Mouse (Mus musculus) hindlimb bud, embryonic 11.5 days (tissue): Measurements from ENCODE around the gene Slc30a9.
A peak's percentile ranks its signal among the peaks of the same experiment; 100 is the strongest.

Source experiments
- DNase-seq: peaks from one replicate; pipeline ENCODE4 v3.0.0-alpha.2; 2012; ENCODE audit warnings: low read depth, low spot score; ENCODE audit errors: extremely low spot score

Slc30a9 gene

DNA sequence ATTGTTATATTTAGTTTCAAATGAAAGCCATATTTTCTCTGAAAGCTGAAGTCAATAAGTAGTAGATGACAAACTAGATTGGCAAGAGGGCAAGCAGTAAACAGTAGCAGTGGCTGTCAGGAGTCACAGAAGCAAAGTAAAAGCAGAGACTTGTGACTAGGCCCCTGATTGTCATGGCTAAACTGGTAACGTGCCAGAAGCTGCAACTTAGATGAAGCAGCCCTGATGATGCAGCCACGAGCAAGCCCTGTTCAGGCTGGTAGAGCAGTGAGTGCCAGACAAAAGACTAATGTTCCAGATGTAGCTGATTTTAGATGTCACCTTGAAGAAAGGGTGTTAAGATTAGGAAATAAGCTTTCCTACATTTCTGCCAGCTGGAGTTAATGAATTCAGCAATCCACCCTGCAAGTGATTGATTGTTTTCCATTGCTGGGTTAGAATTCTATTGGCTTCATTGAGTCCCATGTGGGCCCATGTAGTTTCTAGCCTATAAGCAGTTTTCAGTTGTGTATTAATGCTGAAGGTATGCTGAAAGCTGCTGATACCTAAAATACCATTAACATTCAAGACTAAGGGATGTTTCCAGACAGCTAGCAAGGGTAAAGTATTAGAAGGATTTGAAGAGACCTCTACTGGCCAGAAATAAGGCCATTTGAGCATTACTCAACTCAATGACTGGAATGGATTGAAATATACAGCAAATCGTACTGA lies 5.2 kb downstream of the Slc30a9 start:
- DNase-seq, result no peak

DNA sequence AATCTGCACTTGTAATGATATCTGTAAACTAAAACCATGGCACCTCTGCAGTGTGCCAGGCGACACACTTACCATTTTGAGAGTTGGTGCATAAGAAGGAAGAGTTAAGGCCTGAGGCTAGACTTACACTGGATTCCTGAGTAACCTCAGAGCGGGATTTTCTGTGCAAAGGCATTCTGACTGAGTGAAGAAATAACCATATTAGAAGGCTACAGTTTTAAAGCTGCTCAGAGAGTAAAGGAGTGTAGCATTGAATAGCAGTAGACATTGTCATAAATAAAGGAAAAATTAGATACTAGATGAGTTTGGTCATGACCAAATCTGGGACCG lies 5.7 kb downstream of the Slc30a9 start:
- DNase-seq, result no peak

DNA sequence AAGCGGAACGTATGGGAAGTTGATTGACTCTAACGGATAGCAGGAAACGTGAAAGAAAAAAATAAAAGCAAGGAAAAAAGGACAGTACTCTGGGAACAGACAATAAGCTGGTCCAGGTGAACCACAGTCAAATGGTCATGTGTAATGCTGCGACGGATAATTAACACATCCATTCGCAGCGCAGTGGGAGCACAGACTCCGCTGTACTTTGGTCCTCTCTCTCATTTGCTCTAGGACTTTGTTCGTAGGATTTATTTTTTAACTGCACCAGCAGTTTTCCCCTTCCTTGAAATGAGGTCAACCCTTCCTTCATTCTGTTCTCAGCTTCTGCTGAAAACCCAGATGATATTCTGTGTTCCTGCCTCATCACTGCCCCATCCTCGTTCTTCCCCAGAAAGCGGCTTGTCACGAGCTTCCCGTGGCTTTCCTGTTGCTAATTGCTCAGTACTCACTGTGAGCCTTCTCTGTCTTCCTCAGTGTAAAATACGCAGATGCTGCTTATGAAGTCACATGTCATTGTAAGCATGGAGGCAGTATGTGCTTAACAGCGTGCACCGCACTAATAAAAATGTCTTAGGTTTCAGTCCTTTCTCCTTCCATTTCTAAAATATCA lies 15.0 kb downstream of the Slc30a9 start:
- no peak for DNase-seq

DNA sequence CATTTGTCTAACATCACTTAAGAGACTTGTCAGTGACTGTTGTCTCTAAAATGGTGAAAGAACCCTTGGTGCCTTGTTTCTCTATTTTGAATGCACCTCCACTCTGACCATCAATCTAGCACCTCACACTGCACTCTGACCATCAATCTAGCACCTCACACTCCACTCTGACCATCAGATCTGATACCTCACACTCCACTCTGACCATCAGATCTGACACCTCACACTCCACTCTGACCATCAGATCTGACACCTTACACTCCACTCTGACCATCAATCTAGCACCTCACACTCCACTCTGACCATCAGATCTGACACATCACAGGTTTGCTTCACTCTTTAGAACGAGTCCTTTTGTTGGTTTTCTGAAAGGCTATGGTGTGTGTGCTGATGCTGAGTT lies 17.3 kb downstream of the Slc30a9 start:
- DNase-seq, result no peak

DNA sequence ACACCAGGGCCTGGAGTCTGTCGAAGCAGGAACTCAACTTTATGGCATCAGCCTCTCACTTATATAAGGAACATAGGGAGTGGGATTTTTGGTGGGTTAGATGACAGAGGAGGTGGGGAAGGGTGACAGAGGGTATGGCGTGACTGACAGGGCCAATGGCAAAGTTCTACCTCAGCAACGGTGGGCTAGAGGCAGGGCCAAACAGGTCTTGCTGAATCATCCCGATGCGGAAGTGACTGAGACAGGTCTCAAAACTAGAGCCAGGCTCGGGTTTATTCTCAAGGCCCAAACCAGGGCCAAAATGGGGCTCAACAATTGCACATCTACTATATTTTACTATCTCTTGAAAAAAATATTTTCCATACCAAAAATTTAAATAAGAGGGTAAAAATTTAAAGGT lies 34.1 kb downstream of the Slc30a9 start:
- no peak for DNase-seq

DNA sequence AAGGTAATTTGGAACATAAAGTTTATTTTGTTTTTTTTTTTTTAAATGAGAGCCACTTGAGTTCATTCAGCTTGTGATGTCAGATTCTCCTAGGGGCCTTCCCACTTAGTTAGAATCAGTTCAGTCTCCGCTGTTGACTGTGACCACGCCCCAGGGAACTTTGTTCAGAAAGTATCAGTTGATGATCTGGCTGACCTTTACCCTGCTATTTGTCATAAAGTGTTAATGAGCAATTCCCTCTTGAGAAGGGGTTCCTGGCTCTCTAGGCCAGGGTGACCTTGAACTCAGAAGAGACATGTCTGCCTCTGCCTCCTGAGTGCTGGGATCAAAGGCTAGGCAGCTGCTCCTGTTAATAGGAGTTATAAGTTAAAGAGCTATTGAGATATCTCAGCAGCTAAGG lies 40.3 kb downstream of the Slc30a9 start:
- no peak for DNase-seq

DNA sequence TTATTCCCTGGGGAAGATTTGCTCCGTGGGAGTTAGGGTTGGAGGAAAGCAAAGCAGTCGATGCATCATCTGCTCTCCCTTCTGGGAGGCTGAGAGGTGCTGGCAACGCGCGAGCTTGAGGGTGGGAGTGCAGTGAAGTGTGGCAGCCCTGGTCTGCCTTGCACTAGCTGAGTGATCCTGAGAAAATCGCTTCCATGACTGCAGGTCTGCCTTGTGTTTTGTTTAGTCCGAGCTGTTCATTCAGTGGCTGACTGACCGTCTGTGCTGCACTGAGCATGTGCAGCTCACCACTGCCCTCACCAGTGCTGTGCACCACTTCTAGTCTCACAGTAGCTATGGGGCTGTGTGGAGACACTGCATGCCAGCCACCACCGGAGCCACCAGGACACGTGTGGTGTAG lies 42.2 kb downstream of the Slc30a9 start:
- no peak for DNase-seq

DNA sequence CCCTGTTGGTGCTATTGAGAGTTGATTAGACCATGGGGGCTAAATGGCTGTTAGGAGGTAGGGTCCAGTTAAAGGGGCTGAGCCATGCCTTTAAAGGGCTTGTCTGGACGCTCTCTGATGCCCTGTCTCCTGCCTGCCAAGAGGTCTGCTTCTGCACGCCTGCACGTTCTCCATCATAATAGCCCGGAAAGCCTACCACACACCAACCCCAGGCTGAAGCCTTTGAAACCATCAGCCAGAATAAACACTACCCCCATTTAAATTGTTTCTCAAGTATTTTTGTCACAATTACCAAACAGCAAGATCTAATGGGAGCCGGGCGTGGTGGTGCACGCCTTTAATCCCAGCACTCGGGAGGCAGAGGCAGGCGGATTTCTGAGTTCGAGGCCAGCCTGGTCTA lies 55.6 kb downstream of the Slc30a9 start:
- DNase-seq, result no peak

DNA sequence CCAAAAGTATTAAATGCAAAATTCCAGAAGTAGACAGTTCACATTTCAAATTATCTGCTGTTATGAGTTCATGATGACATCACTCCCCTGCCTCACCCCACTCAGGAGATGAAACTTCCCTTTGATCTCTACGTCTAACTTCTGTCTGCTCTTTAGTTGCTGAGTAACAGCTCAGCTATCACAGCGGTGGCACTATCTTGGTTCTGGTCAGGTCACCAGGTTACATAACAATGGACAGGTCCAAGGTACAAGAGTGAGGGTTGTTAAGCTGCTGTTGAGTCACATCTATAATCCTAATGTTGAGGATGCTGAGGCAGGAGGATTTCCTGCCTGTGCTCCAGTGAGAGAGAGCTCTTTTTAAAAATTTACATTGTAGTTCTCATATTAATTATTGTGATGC lies 56.2 kb downstream of the Slc30a9 start:
- DNase-seq, result no peak

DNA sequence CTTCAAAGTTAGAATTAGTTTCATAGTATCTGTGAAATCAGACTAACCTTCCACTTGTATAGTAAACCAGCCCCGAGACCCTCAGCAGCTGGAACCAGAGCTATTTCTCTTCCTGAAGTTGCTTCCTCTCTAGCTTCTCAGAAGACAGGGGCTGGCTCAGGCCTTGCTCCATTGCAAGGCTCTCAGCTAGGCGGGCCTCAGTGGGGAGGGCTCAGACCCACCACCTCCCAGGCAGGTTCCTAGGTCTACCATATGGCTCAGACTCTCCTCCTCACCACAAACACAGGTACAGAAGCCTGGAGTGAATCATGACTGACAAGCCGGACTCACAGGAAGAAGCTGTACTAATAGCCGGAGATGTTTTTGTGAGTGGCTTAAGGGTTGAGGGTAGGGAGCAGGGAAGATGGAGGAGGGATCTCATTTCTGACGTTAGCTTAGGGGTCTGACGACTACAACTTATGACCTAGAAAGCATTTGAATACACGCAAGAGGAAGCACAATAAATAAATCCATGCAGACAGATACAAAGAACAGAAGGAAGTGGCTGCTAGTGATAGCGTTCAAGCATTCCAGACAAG lies 70.4 kb downstream of the Slc30a9 start:
- no peak for DNase-seq

DNA sequence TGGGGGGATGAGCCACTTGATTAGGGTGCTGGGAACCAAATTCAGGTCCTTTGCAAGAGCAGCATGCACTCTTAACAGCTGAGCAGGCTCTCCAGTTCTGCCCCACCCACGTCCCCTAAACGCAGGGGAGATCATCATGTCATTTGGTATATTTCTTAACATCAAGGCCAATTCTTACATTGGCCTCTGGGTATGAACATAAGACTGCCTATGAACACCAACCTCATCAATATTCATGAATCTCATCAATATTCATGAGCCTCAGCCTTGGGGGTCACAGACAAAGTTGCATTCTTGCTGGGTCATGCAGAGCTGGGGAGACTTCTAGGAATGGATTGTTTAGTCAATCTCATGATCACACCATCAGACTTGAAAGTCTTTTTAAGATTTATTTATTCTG lies 74.9 kb downstream of the Slc30a9 start:
- no peak for DNase-seq

DNA sequence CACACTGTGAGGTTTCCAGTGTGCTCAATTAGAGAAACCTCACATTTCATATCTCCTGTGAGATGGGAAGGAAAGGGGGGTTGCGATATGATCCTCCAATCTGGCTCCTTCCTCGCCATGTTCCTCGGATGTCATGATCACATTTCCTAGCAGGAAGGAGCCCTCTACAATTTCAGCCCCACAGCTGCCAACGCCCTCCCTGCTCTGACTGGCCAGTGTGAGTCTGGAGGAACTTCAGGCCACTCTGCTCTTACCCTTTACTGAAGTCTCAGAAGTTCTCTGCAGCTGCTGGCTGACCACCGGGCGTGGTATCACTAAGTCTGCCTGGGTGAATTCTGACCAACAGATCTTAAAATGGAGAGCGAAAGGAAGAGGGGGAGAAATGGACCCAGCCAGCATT lies 75.8 kb downstream of the Slc30a9 start:
- no peak for DNase-seq

DNA sequence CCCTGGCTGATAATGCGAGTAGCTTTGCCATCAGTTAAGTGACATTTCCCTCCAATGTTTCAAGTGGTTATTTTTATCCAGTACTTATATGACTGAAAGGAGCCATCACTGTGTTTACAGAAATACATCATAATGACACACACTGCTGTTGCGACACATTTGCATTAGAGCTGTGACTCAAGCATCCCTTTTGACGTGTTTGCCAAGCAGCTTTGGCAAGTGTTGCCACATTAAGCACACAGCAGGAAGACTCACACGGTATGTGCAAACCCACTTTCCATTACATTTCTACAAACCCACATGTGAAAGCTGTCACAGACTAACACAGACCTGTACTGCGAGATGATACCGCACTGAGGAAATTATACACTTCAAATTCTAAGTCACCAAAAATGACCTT lies 87.2 kb downstream of the Slc30a9 start:
- DNase-seq, result no peak

DNA sequence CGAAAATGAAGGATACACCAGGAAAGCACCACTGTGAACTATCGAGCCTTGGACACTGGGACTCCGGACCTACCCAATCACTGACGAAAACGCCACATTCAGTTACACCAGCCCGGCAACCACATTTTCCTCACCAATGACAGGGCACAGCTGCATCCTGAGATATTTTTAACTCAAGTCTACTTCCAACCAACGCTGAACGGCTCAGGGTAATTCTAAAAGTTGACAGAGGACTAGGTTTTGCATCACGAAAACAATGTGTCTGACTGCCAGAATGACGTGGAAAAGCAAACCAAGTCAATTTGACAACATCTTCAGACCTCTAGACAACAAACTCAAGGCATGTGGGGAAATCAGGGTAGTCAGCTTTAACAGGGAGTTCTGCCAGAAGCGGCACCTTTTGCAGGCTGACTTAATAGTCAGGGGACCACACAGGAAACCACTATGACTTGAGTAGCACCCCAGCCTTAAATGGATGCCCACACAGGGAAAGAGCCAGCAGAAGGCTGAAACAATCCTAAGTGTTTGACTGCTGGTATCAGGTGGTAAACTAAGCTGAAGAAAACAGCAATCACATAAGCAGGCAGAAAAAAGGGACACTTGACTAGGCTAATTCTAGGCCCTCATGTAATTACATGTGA lies 88.6 kb downstream of the Slc30a9 start:
- DNase-seq, result no peak

DNA sequence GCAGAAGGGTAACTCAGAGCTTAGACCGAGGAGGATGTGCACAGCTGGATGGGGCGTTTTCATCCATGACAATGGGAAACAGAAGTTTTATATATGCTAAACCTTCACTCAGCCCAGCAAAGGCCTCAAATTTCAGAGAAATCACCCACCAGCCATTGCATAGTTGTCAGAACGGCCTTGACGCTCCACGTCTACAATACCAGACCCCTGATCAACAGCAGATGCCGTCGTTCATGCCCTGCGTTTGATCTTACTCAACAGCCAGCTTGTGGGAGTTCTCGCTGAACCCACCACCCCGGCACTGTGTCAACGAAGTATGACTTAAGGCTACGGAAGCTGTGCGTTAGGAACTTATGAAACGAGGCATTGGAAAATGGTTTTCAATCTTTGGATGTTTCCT lies 90.4 kb downstream of the Slc30a9 start:
- no peak for DNase-seq

DNA sequence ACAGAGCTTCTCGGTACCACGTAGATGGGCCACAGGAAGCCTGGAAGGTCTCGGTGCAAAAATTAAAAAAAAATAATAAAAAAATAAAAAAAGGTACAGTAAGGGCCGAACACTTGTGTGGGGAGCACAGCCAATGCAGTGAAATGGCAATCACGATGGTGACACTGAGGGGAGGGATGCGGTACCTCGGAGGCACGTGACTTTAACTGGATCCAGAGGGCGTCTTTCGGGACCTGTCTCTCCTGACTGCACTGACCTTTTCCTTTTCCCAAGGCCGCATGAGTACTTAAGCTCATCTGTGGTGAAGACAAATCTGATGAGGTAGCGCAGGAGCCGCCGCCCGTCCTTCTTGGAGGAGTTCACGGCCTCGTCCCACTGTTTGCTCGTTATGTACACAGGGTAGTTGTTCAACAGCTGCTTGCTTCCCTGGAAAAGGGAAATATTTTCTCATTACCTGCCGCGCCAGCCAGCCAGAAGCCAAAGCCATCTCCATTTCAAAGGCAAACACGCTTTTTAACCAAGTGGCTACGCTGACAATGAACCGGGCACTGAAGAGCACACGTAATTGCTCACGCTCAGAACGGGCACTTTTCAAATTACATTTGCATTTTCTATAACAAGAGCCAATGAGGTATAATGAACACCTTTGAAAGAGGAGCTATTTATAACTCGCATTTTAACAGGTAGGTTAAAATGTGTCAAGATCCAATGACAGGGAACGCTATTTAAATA lies 93.3 kb downstream of the Slc30a9 start:
- no peak for DNase-seq

DNA sequence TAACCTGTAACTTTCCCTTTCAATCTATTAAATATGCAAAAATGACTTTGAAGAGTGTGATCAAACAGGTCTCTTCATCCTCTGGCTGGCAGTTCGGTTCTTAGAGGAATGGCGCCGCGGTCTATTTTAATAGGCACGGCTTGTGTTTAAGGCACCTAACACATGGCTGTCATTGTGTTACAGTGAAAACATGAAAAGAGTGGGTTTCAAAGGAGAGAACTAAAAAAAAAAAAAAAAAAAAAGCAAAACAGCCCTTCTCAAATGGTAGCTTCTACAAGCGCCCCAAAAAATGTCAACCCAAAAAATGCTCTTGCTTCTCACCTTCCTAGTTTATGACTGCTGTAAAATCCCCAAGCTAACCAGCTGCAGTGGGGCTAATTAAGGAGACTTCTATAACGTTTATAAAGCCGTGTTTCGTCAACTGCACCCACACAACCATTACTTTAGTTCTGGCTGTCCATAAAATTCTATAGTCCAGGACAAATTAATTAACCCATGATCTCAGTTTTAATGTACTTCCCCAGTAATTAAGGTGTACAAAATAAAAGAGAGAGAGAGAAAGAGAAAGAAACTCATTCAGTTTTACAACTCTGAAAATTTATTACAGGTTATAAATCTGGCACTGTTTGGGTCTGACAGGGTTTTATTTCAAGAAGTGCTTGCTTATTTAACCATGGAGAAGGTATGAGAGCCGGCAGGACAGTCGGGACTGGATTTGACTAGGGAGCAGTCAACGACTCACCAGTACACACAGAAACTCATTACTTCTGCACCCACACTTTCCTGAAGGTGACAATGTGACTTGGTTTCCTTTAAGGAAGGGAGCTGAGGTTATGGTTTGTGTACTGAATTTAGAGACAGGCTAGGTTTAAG lies 94.1 kb downstream of the Slc30a9 start:
- peak; percentile 91 for DNase-seq

DNA sequence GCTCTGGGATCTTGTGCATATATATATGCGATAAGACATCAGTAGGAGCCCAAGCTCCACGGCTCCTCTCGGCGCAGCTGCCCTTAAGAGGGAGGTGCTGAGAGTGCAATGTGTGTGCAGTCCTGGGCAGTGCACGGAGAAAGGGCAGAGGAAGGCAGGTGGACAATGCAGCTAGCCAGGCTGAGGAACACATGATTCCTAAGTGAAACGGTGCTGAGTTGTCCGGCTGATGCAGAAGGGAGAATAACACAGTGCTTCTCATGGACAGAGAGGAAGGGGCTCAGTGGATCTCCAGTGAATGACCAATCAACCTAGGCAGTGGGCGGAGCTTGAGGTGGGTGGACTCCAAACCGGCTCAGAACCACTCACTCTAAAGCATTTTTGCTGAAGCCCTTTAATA lies 94.9 kb downstream of the Slc30a9 start:
- no peak for DNase-seq

DNA sequence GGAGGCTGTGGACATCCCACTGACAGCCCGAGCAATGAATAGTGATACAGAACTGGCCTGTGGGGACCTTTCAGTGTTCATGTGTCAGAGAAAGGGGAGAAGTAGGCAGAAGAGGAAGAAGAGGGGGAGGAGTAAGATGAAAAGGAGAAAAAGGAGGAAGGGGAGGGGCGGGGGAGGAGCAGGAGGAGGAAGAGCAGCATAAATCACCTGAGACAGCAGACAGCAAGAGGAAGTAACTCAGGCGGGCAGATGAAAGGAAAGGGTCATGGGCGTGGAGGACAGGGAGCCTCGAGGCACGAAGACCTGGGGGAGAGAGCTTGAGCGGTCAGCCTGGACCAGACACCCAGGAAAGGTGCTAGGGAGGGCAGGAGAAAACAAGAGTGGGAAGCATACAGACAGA lies 97.6 kb downstream of the Slc30a9 start:
- no peak for DNase-seq

DNA sequence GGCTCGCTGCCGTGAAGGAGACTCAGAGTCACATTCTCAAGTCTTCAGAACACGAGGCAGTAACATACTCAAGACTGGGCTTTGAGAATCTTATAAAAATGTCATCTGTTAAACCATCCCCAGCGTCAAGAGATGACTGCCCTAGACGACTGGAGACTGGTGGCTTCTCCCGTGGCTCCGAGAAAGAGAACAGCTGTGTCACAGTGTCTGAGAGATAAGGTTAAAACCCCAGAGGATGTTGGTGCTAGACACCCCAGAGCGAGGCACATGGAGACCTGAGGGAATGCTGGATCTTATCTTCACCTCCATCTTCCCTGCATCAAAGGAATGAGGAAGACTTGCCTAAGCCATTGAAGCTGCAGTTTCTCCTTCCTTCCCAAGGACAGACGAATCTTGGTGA lies 98.2 kb downstream of the Slc30a9 start:
- no peak for DNase-seq
